Mouse (Mus musculus): Measurements from ENCODE around the gene Tmc8.
"Not testable (repeated sequence)": the region's sequence is repeated elsewhere in the genome, so short reads cannot be mapped to it uniquely, and the experiment has no call there.

Gene Tmc8

GRCm38 (mm10) chr11:117825333-117826101 lies 43.6 kb downstream of the Tmc8 start, which contains the start of the genes Afmid and Tk1:
TSS of gene Afmid (plus strand) at chr11:117825924.
TSS of gene Tk1 (minus strand) at chr11:117826092.
- DNase-seq (ENCODE audit: low spot score in 2 of 2) = peak in 1 of 2 experiments; percentile 60

DNA sequence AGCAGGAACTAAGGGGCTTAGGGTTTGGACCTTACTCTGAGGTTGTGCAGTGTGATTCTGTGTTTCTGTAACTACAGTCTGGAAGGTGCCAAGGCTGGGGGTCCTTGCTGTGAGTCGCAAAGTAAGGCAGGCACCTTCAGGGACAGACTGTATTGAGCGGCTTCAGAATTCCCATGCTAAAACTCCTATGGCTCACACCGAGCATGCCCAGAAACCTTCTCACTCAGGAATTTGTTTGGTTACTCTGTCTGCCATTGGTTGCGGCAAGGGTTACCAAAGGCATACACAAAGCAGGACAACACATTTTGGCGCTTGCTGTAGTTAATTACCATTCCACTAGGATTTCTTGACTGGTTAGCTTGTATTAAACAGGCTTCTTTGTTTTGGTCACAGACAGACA lies 44.3 kb downstream of the Tmc8 start:
- no peak for DNase-seq (ENCODE audit: low spot score in 2 of 2)

DNA sequence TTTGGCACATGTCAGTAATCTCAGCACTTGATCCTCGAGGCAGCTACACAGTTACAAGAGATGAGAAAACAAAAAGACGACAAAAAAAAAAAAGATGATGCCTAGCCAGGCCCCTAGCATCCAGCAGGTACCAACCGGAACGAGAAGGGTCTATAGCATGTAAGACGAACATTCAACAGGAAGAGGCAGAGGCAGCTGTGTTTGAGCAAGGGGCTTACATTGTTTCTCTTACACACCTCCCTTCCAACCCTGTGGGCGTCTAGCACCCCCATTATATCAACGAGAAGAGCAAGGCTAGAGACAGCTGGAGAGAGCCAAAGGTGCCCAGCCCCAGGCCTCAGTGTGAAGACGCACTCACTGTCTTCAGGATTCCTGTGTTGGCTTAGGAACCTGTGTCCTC lies 45.0 kb downstream of the Tmc8 start:
- no peak for DNase-seq (ENCODE audit: low spot score in 2 of 2)

- DNase-seq (ENCODE audit: low spot score in 2 of 2) = no peak
These were observed 45.5 kb downstream of the Tmc8 start for GRCm38 (mm10) chr11:117827386-117827785.

GRCm38 (mm10) chr11:117828149-117828887 lies 46.4 kb downstream of the Tmc8 start:
- no peak for DNase-seq (ENCODE audit: low spot score in 2 of 2)

DNA sequence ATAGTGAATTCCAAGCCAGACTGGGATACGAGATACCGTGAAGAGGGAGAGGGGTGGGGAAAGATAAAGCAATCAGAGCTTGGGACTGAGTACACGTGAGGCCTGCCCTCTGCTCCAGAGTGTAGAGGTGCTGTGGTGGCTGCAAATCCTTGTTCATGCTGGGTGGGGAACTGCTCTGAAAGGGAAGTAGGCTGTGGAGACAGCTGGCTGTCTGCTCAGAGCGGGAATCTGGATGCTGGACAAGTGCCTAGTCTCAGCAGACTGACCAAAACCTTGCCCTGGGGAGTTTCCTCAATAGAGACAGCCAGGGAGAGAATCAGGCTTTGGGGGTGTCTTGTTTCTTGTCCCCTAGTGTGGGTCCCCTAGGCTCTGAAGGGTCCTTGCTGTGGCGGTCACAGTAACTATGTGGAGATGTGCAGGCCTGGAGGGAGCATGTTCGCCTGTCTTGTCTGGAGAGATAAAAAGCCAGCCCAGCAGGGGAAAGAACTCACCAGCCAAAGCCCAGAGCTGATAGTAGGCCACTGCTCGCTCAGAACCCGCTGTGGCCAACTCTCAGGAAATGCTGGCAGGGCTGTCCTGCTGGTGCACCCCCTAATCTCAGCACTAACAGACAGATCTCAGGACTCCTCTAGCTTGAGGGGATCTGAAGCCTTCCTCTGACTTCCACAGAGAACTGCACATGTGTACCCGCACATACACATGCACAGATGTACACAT lies 47.2 kb downstream of the Tmc8 start:
- peak in 1 of 2 experiments; percentile 54 for DNase-seq (ENCODE audit: low spot score in 2 of 2)

GRCm38 (mm10) chr11:117829671-117830215 lies 47.9 kb downstream of the Tmc8 start:
- DNase-seq (ENCODE audit: low spot score in 2 of 2) = no peak

DNA sequence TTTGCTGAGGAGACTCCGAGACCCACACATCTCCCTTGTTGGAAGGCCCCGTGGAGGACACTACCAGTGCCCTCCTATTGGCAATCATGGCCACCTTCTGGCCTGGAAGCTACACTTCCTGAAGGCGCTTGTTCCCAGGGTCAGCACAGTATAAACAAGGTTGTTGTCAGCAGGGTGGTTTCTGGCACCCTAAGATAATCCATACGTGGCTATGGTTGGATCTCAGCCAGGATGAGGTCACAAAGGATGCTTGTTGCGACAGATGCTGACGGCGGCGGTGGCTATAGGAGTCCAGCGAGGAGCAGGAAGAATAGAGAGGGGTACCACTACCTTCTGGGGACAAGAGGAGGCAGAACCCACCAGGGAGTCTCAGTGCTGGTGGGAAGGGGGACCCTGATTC lies 48.5 kb downstream of the Tmc8 start:
- DNase-seq (ENCODE audit: low spot score in 2 of 2) = no peak

DNA sequence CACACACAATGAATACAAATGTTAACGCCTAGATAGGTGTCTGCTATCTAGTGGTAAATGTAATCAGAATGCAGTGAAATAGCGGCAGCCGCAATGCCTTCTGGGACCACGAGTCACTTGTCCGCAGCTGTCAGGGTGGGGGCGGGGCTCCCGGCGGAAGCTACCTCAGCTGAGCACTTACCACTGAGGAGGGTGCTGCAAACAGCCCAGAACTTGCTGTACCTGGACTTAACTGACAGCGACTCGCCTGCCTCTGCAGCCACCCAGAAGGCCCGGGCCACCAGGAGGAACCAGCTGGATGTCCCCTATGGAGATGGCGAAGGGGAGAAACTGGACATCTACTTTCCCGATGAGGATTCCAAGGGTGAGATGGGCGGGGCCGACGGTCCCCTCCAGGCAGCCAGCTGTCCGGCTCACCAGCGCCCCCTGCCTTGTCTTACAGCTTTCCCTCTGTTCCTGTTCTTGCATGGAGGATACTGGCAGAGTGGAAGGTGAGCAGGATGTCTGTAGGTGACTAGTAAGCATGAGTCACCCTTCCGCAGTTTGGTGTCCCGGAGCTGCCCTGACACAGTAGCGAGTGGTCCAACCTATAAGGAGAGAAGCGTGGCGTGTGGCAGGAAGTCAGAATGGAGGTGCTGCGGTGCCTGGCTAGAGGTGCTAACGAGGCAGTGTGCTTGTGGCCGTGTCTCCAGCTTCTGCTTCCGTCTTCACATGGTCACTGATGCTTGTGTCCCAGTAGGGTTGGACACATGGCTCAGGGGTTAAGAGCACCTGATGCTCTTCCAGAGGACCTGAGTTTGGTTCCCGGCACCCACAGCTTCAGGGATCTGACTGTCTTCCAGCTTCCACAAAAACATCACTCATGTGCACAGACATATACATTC lies 50.5 kb downstream of the Tmc8 start:
- peak; percentile 36 to 69 for DNase-seq (ENCODE audit: low spot score in 2 of 2)

- not testable (repeated sequence) for DNase-seq (ENCODE audit: low spot score in 2 of 2)
These were observed 51.6 kb downstream of the Tmc8 start for GRCm38 (mm10) chr11:117833509-117833908.

- DNase-seq (ENCODE audit: low spot score in 2 of 2) = no peak
These were observed 52.2 kb downstream of the Tmc8 start for GRCm38 (mm10) chr11:117834086-117834485.

DNA sequence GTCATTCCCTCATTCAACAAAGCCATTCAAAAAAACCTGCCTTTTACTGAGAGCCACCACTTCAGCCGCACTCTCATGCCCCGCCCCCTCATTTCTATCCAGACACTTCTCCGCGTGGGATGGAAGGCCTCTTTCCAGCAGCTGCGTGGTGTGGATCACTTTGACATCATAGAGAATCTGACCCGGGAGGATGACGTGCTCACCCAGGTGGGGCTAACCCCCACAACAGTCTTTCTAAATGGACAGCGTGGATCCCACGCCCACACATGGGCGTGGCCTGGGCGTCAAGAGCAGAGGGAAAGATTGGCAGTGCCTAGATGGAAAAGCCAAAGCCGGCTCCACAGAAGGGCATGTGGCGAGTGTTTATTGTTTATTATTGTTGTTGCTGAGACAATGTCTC lies 54.4 kb downstream of the Tmc8 start:
- no peak for DNase-seq (ENCODE audit: low spot score in 2 of 2)

GRCm38 (mm10) chr11:117838572-117838971 lies 56.7 kb downstream of the Tmc8 start:
- no peak for DNase-seq (ENCODE audit: low spot score in 2 of 2)

- DNase-seq (ENCODE audit: low spot score in 2 of 2) = no peak
These were observed 57.1 kb downstream of the Tmc8 start for GRCm38 (mm10) chr11:117839021-117839420.

DNA sequence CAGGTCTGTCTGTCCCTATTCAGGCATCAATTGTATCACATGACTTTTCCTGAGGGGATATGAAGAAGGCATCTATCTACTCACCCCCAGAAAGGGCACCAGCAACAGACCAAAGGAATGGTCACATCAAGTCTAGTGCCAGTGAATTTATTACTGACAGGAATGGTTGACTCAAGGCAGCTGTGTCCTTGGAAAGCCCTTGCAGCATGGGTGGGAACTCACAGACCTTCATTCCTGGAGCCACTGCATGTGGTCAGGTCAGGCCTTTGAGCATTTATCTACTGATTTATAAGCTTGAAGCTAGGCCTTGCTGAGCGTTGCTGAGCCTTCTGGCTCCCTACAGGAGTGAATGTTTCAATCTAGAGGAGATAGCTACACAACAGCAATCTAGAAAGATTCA lies 59.0 kb downstream of the Tmc8 start:
- DNase-seq (ENCODE audit: low spot score in 2 of 2) = no peak

Measured in cerebellum, postnatal 4 days (tissue).